Mouse (Mus musculus) testis, postnatal 14 days (tissue): ENCODE data around the gene Itpka.
"Not testable (repeated sequence)": the region's sequence is repeated elsewhere in the genome, so short reads cannot be mapped to it uniquely, and the experiment has no call there.

Experiments
- DNase-seq: peaks from one replicate; pipeline ENCODE4 v3.0.0; 2021; ENCODE audit warnings: low spot score

Itpka gene

GRCm38 (mm10) chr2:119741581-119742411, at the start of gene Itpka:
Gene Itpka (plus strand): TSS chr2:119742337.
- peak; percentile 53 for DNase-seq

- no peak for DNase-seq
Observed at GRCm38 (mm10) chr2:119694826-119695225, 47.3 kb upstream of the Itpka start.

DNA sequence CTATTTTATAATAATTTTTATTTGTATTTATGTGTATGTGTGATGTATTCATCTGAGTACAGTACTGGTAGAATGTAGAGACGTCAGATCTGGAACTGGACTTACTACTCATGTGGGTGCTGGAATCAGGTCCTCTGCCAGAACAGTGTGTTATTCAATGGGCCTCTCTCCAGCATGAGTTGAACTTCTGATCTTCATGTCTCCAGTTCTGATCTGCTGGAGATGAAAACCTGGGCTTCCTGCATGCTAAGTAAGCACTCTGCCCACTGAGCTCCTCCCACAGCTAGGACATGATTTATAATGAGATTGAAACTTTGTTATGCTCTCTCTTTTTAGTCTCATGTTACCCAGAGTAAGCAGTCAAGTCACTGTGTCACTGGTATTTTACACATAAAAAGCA, 46.0 kb upstream of the Itpka start:
- no peak for DNase-seq

DNA sequence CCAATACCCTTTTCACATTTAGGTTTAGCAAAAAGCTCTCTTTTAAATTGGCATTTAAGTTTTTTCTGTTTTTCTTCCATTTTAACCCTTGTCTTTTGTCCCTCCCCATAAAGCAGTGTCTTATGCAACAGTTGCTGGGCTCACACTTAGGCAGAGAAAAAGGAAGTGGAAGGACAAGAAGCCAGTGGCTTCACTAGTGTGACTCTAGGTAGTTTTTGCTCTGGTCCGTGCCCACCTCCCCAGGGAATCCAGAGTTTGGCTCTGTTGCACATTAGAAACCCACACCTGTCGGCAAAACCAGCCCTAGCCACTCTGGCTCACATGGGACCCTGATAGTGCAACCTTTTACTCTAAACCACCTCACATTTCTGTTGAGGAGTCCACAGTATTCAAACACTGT, 43.7 kb upstream of the Itpka start:
- DNase-seq = no peak

- DNase-seq = no peak
Observed at GRCm38 (mm10) chr2:119699962-119700361, 42.2 kb upstream of the Itpka start.

GRCm38 (mm10) chr2:119703171-119703570, 39.0 kb upstream of the Itpka start:
- no peak for DNase-seq

GRCm38 (mm10) chr2:119707676-119708075, 34.5 kb upstream of the Itpka start:
- DNase-seq = no peak

- DNase-seq = no peak
Observed at GRCm38 (mm10) chr2:119710011-119710410, 32.1 kb upstream of the Itpka start.

- DNase-seq = not testable (repeated sequence)
Observed at GRCm38 (mm10) chr2:119715868-119716267, 26.3 kb upstream of the Itpka start.

- DNase-seq = no peak
Observed at GRCm38 (mm10) chr2:119721070-119721469, 21.1 kb upstream of the Itpka start.

GRCm38 (mm10) chr2:119727762-119728416, 14.2 kb upstream of the Itpka start:
- no peak for DNase-seq

DNA sequence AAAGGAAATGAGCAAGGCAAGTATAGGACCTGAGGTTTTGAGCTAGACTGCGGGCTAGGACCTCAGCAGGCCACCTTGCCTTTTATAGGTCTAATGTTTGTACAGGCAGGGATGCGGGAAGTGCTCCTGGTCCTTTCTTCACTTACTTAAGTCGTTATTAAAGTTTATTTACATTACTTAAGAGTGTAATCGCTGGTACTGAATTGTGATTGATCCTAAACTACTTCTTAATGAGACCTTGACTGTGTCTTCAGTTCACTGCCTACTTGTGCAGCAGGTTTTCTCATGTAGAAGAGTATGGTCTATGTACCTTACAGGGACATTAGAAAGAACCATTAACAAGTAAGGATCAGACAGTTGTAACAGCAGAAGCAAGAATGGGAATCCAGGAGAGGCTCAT, 11.4 kb upstream of the Itpka start:
- DNase-seq = no peak

- no peak for DNase-seq
Observed at GRCm38 (mm10) chr2:119737124-119737523, 5.0 kb upstream of the Itpka start.

DNA sequence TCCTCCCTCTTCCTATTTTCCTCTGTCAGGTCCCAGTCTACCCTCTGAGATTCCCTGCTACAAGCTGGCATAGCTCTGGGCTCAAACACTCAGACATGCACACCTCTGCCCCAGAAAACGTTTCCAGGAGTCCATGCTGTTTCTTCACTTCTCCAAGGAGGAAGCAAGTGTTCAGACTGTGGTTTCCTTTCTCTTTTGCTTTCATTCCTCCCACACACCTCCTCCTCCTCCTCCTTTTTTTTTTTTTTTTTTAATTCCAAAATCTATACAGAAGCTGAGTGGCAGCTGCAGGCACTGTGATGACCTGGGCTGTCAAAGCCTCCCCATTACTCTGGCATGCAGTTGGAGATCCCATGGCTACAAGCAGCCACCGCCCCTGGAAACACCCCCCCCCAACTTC, 1.6 kb upstream of the Itpka start:
- no peak for DNase-seq

GRCm38 (mm10) chr2:119742461-119743175, 481 bp downstream of the Itpka start:
- peak; percentile 49 for DNase-seq

DNA sequence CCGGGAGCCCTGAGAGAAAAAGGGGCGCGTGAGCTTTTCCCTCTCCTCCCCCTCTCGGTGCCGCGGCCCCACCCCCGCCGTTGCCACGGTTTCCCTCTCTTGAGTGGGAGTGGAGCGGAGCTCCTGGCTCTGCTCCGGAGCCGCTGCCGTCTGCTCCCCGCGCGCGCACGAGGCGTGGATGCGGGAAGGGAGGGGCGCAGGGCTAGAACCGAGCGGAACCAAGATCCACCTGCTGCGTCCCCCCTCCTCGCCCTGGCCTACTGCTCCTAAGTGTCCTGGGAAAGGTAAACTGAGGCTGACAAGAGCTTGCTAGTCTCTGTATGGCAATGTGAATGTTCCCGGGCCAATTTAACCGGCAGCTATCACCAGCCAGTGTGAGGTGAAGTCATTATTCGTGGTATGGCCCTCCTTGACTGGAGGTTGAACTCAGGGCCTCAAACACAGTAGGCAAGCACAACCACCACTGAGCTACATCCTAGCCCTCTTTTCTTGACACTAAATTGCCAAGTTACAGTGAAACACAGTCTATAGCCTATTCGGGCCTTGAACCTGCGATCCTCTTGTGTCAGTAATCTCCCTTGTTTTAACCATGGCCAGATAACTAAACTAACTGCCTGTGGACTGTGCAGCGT, 1.2 kb downstream of the Itpka start:
- DNase-seq = no peak

DNA sequence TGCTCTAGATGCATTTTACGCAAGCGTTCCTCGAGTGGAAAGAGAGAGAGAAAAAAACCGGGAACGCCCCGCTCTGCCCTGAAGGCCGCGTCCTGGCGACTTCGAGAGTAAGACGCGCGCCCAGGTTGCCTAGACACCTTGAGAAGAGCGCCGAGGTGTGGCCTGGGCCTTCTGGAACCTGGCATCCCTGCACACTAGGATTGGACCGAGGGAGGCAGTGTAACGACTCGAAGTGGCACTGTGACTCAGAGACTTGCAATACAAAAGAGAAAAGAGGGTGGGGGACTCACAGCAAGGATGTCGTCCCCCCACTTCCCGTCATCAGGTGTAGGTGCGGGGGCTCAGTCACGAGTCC, 1.6 kb downstream of the Itpka start:
- DNase-seq = no peak

DNA sequence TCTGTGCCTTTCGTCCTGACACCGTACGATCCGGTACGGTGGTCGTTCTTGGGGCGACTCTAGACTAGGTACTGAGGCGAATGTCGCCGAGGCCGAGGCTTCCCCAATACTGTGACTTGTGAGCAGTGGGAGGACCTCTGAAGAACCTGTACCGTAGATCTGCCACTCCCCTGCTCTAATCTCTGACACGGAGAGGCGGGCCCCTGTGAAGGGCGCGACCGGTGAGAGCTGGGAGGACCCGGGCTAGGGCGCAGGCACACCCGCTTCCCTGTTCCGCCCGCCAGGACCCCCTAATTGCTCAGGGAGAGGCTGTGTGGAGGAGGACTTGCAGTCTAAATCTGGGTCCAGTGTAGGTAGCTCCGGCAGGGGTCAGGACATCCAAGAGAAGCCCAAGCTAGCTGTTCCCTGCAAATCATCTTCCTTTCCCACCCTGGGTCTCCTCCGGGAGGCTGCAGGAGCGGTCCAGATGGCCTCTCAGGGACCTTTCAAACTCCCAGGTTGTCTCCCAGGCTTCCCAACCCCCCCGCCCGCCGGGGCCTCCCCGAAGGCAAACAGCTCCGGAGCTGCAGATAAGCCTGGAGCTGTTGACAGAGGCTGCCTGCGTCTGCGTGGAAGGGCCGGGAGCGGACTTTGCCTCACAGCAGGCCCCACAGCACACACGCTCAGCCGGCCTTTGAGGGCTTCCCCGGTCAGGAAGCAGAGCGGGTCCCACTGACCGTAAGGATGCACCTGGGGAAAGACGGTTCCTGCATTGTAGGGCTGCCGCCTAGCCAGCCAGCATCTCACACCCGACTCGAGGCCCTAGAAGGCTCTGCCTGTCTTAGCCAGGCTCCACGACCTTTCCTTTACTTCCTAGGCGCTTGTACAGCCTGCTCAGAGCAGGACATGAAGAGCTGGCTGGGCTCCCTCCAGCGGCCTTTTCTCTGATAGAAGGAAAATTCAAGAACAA, 2.3 kb downstream of the Itpka start:
- DNase-seq = peak; percentile 36

DNA sequence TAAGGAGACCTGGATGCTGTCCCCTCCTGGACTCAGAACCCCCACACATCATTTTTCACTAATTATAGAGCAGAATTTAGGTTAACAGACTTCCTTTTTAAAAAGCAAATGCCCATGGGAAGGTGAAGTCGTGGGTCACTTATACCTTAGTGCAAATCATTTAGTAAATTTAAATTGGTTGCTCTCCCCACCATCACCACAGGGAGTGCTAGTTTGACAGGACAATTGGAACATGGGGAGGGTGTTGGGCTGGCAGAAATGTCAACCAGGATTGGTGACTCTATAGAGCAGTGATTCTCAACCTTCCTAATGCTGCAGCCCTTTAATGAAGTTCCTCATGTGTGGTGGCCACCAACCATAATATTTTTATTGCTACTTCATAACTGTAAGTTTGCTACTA, 3.1 kb downstream of the Itpka start:
- DNase-seq = no peak

GRCm38 (mm10) chr2:119747554-119747953, 5.4 kb downstream of the Itpka start:
- no peak for DNase-seq

- DNase-seq = no peak
Observed at GRCm38 (mm10) chr2:119749260-119749659, 7.1 kb downstream of the Itpka start.
